Mouse (Mus musculus) midbrain, embryonic 14.5 days (tissue): Measurements from ENCODE around the gene Pycr2. TPM values are rescaled to one million over a fixed set of nuclear protein-coding genes. Genes with fewer than 3 reads are reported as not detected.
"Not testable (repeated sequence)": the region's sequence is repeated elsewhere in the genome, so short reads cannot be mapped to it uniquely, and the experiment has no call there.

Experiments
- ATAC-seq: fragments of 200-750 bp; cut with Nextera tagmentation; 2 replicates; pipeline ENCODE4 v1.8.0; 2017; ENCODE audit warnings: moderate number of reproducible peaks, moderate library complexity; ENCODE audit not compliant: low FRiP score, low TSS enrichment
- DNase-seq: peaks from one replicate; pipeline ENCODE4 v3.0.0-alpha.2; 2015
- H3K27ac ChIP-seq: fragments of 300-500 bp; sonication (generic); replicated peaks from 2 replicates; pipeline ENCODE4 v1.5.1; 2014; ENCODE audit warnings: mild to moderate bottlenecking, low read depth, low read length, moderate library complexity
- H3K27me3 ChIP-seq: fragments of 300-500 bp; sonication (generic); 2 replicates; pipeline ENCODE4 v1.6.1; 2014; ENCODE audit warnings: low read length, control low read depth, mixed read lengths; ENCODE audit not compliant: control insufficient read depth, insufficient read depth
- H3K36me3 ChIP-seq: fragments of 300-500 bp; sonication (generic); 2 replicates; pipeline ENCODE4 v1.6.1; 2014; ENCODE audit warnings: low read length, control low read depth; ENCODE audit not compliant: control insufficient read depth, insufficient read depth
- H3K4me1 ChIP-seq: fragments of 300-500 bp; sonication (generic); 2 replicates; pipeline ENCODE4 v1.6.1; 2014; ENCODE audit warnings: mild to moderate bottlenecking, antibody characterized with exemption, low read length, control low read depth; ENCODE audit not compliant: control insufficient read depth, insufficient read depth
- H3K4me2 ChIP-seq: fragments of 300-500 bp; sonication (generic); 2 replicates; pipeline ENCODE4 v1.6.1; 2014; ENCODE audit warnings: mild to moderate bottlenecking, low read length, moderate library complexity
- H3K4me3 ChIP-seq: fragments of 300-500 bp; sonication (generic); replicated peaks from 2 replicates; pipeline ENCODE4 v1.5.1; 2014; ENCODE audit warnings: low read depth, low read length
- H3K9ac ChIP-seq: fragments of 300-500 bp; sonication (generic); replicated peaks from 2 replicates; pipeline ENCODE4 v1.6.1; 2014; ENCODE audit warnings: mild to moderate bottlenecking, low read length, moderate library complexity
- H3K9me3 ChIP-seq: fragments of 300-500 bp; sonication (generic); 2 replicates; pipeline ENCODE4 v1.6.1; 2016; ENCODE audit warnings: low read length, control low read depth, mixed read lengths; ENCODE audit not compliant: control insufficient read depth
- WGBS: fragments of 180-500 bp; shearing (Covaris S2); extraction: QIAGEN DNeasy Blood & Tissue Kit; methylation state at CpG from one replicate; pipeline ENCODE4 v1.1.7; 2014; 5-methylcytosine and 5-hydroxymethylcytosine counted together
- polyA plus RNA-seq: library from polyadenylated mRNA; unstranded; fragments of >200 nt; fragmentation: Nextera tagmentation; extraction: Ambion mirVana; gene quantifications from 2 replicates; pipeline ENCODE4 v1.2.1, GENCODE M21; 2014

Pycr2 gene
- polyA plus RNA-seq, 1 experiment from 2014 or later: 69.9 TPM

GRCm38 (mm10) chr1:180926286-180926685 is 22.2 kb downstream of the Pycr2 start:
- Histone ChIP-seq H3K9me3 (no peaks in the 10 kb centered on the region), H3K4me2 (no peak overlapping the region), H3K9ac (no peak overlapping the region), H3K27me3 (no peaks in the 10 kb centered on the region), H3K36me3 (no peaks in the 10 kb centered on the region), H3K27ac (no peak overlapping the region), H3K4me1 (no peaks in the 10 kb centered on the region), H3K4me3 (no peak overlapping the region)
- ATAC-seq (no peak), DNase-seq (no peak)
- 74% methylated on average over 4 of the region's 4 CpGs for WGBS

- no peak overlapping the region for H3K27ac ChIP-seq
- H3K9ac ChIP-seq: no peak overlapping the region
- 0 out of 2 replicates have a peak, but pooled peaks cover 4% of the 10 kb centered on the region for H3K27me3 ChIP-seq
- no peak overlapping the region for H3K4me2 ChIP-seq
- H3K4me3 ChIP-seq: no peak overlapping the region
- 74% methylated on average over 2 of the region's 2 CpGs for WGBS
- H3K9me3 ChIP-seq: no peaks in the 10 kb centered on the region
- ATAC-seq: no peak
- H3K4me1 ChIP-seq: peaks cover 4% of the 10 kb centered on the region; the same call in 1 of the 2 replicates
- H3K36me3 ChIP-seq: no peaks in the 10 kb centered on the region
- no peak for DNase-seq
Measured at GRCm38 (mm10) chr1:180929599-180929998, 25.5 kb downstream of the Pycr2 start.

GRCm38 (mm10) chr1:180931106-180931505 is 27.0 kb downstream of the Pycr2 start:
- no peak for ATAC-seq
- WGBS: 71% methylated on average over 3 of the region's 3 CpGs
- no peak overlapping the region for H3K27ac ChIP-seq

GRCm38 (mm10) chr1:180933659-180934058 is 29.6 kb downstream of the Pycr2 start:
- peaks cover 21% of the 10 kb centered on the region for H3K27me3 ChIP-seq
- H3K9me3 ChIP-seq: no peaks in the 10 kb centered on the region
- WGBS: 2% methylated on average over 6 of the region's 6 CpGs
- no peak overlapping the region for H3K4me2 ChIP-seq
- H3K4me3 ChIP-seq: no peak overlapping the region
- no peak for ATAC-seq
- H3K9ac ChIP-seq: no peak overlapping the region
- DNase-seq: peak; percentile 18
- H3K4me1 ChIP-seq: peaks cover 4% of the 10 kb centered on the region; the same call in 1 of the 2 replicates
- no peak overlapping the region for H3K27ac ChIP-seq
- no peaks in the 10 kb centered on the region for H3K36me3 ChIP-seq

More at GRCm38 (mm10) chr1:180931106-180931505, 27.0 kb downstream of the Pycr2 start:
- Histone ChIP-seq H3K36me3 (no peaks in the 10 kb centered on the region), H3K4me1 (peaks cover 4% of the 10 kb centered on the region; the same call in 1 of the 2 replicates), H3K9ac (no peak overlapping the region), H3K4me3 (no peak overlapping the region), H3K4me2 (no peak overlapping the region), H3K27me3 (peaks cover 18% of the 10 kb centered on the region), H3K9me3 (no peaks in the 10 kb centered on the region)
- DNase-seq: no peak

GRCm38 (mm10) chr1:180934467-180935419 is 30.6 kb downstream of the Pycr2 start, which contains the start of gene Lefty1:
Lefty1 (plus strand) TSS chr1:180935022.
- H3K4me3 ChIP-seq: no peak within 1 kb of the TSS
- WGBS: 13% methylated on average over 21 of the region's 21 CpGs
- DNase-seq: no peak

GRCm38 (mm10) chr1:180936610-180937398 is 32.7 kb downstream of the Pycr2 start:
- H3K27me3 ChIP-seq: peaks cover 35% of the 10 kb centered on the region
- ATAC-seq, H3K9ac ChIP-seq: not testable (repeated sequence)

More at GRCm38 (mm10) chr1:180934467-180935419, 30.6 kb downstream of the Pycr2 start, which contains the start of gene Lefty1:
- H3K4me1 ChIP-seq: peaks cover 4% of the 10 kb centered on the region; the same call in 1 of the 2 replicates
- no peak within 1 kb of the TSS for H3K27ac ChIP-seq
- no peaks in the 10 kb centered on the region for H3K9me3 ChIP-seq
- no peak within 1 kb of the TSS for H3K4me2 ChIP-seq
- no peak within 1 kb of the TSS for H3K9ac ChIP-seq
- H3K27me3 ChIP-seq: peaks cover 21% of the 10 kb centered on the region
- ATAC-seq: no peak; the same call in 1 of the 2 replicates
- H3K36me3 ChIP-seq: no peaks in the 10 kb centered on the region

GRCm38 (mm10) chr1:180937631-180938030 is 33.5 kb downstream of the Pycr2 start:
- DNase-seq, H3K27ac ChIP-seq, H3K9me3 ChIP-seq, H3K36me3 ChIP-seq, H3K9ac ChIP-seq, H3K4me3 ChIP-seq, H3K4me2 ChIP-seq, ATAC-seq: not testable (repeated sequence)
- peaks cover 13% of the 10 kb centered on the region for H3K4me1 ChIP-seq
- H3K27me3 ChIP-seq: peaks cover 43% of the 10 kb centered on the region
- WGBS: 18% methylated on average over 13 of the region's 13 CpGs

More at GRCm38 (mm10) chr1:180936610-180937398, 32.7 kb downstream of the Pycr2 start:
- DNase-seq: peak; percentile 25
- H3K4me2 ChIP-seq: peak overlapping the region; percentile 35
- not testable (repeated sequence) for H3K4me1 ChIP-seq, H3K36me3 ChIP-seq, H3K4me3 ChIP-seq, H3K27ac ChIP-seq, H3K9me3 ChIP-seq
- WGBS: 2% methylated on average over 39 of the region's 41 CpGs

- H3K4me2 ChIP-seq, H3K9ac ChIP-seq, DNase-seq, H3K36me3 ChIP-seq, H3K4me3 ChIP-seq, ATAC-seq, H3K27ac ChIP-seq, H3K9me3 ChIP-seq: not testable (repeated sequence)
- Histone ChIP-seq H3K4me1 (peaks cover 11% of the 10 kb centered on the region), H3K27me3 (peaks cover 55% of the 10 kb centered on the region)
- WGBS: 89% methylated on average over 2 of the region's 2 CpGs
Measured at GRCm38 (mm10) chr1:180938781-180939180, 34.7 kb downstream of the Pycr2 start.
